Mouse (Mus musculus): ENCODE data around the gene Ubl3. TPM values are rescaled to one million over a fixed set of nuclear protein-coding genes. Genes with fewer than 3 reads are reported as not detected.

The Ubl3 gene
- total RNA-seq, 2 experiments from 2014 or later: 177 to 179 TPM

Other genes starting within 250 kb of the Ubl3 start
- 10 to 100 TPM; 47.9 to 50.6 TPM for gene Slc7a1, start 152.9 kb downstream of the Ubl3 start, total RNA-seq (2021)

All from left cerebral cortex, postnatal 14 days (tissue).